Mouse (Mus musculus): ENCODE measurements at regions not wholly inside any gene's neighbourhood (a gene's known extent, or its start where the extent isn't known, plus 50 kb on each side); places are given as distances from the start of the nearest gene placed in this dataset.

- no peak for TF ChIP-seq POLR2A (IDR thresholded peaks at IDR 0.05; ENCODE audit: low read depth, low read length)
- Histone ChIP-seq H3K9me3 (replicated peaks; ENCODE audit: low read length) (no peaks in the 10 kb centered on the region), H3K9ac (ENCODE audit: insufficient read depth, low read depth) (no peak overlapping the region), H3K36me3 (replicated peaks in 1 of 2; ENCODE audit: control insufficient read depth in 1 of 2, insufficient read depth in 1 of 2, low read length in 1 of 2) (no peaks in the 10 kb centered on the region), H3K4me1 (ENCODE audit: control insufficient read depth in 1 of 2, insufficient read depth in 2 of 2) (no peaks in the 10 kb centered on the region), H3K4me2 (ENCODE audit: insufficient read depth, low read depth, poor library complexity, severe bottlenecking) (no peak overlapping the region), H3K79me2 (replicated peaks; ENCODE audit: control insufficient read depth, extremely low read depth, insufficient read depth, poor library complexity, severe bottlenecking) (no peaks in the 10 kb centered on the region), H3K4me3 (replicated peaks in 1 of 3; ENCODE audit: low read depth in 2 of 3, low read length in 2 of 3, poor library complexity in 1 of 3) (no peak overlapping the region), H3K27ac (ENCODE audit: insufficient read depth, low read depth) (no peak overlapping the region), H3K27me3 (replicated peaks) (no peaks in the 10 kb centered on the region)
- dilution Hi-C loops (cut with MboI; ENCODE audit: extremely low pct_ligation_motif_present, extremely low pct_unique_long_range_greater_than_20kb, low sequenced_read_pairs) (no loop called here), in situ Hi-C loops (cut with MboI; ENCODE audit: low pct_ligation_motif_present, low pct_unique_long_range_greater_than_20kb, low sequenced_read_pairs) (no loop called here)
- DNase-seq (ENCODE audit: extremely low read depth), result no peak
Measured at GRCm38 (mm10) chr10:46123795-46124194, 546.2 kb downstream of the Hace1 start.

GRCm38 (mm10) chr10:46135120-46135748 lies 557.6 kb downstream of the Hace1 start:
- Histone ChIP-seq H3K4me3 (replicated peaks in 1 of 3; ENCODE audit: low read depth in 2 of 3, low read length in 2 of 3, poor library complexity in 1 of 3) (no peak overlapping the region), H3K4me2 (ENCODE audit: insufficient read depth, low read depth, poor library complexity, severe bottlenecking) (no peak overlapping the region), H3K79me2 (replicated peaks; ENCODE audit: control insufficient read depth, extremely low read depth, insufficient read depth, poor library complexity, severe bottlenecking) (no peaks in the 10 kb centered on the region), H3K36me3 (replicated peaks in 1 of 2; ENCODE audit: control insufficient read depth in 1 of 2, insufficient read depth in 1 of 2, low read length in 1 of 2) (no peaks in the 10 kb centered on the region), H3K27ac (ENCODE audit: insufficient read depth, low read depth) (no peak overlapping the region), H3K4me1 (ENCODE audit: control insufficient read depth in 1 of 2, insufficient read depth in 2 of 2) (no peaks in the 10 kb centered on the region; a peak in 1 of 4 replicates), H3K9me3 (replicated peaks; ENCODE audit: low read length) (no peaks in the 10 kb centered on the region), H3K27me3 (replicated peaks) (no peaks in the 10 kb centered on the region), H3K9ac (ENCODE audit: insufficient read depth, low read depth) (no peak overlapping the region)
- in situ Hi-C loops (cut with MboI; ENCODE audit: low pct_ligation_motif_present, low pct_unique_long_range_greater_than_20kb, low sequenced_read_pairs), result no loop called here
- DNase-seq (ENCODE audit: extremely low read depth), result no peak
- dilution Hi-C loops (cut with MboI; ENCODE audit: extremely low pct_ligation_motif_present, extremely low pct_unique_long_range_greater_than_20kb, low sequenced_read_pairs), result no loop called here
- TF ChIP-seq ZKSCAN1 (IDR thresholded peaks at IDR 0.05; ENCODE audit: borderline replicate concordance, low read depth, low read length) (no peak), TBP (conservative IDR thresholded peaks at IDR 0.05; ENCODE audit: low read depth, low read length) (no peak), E2F4 (IDR thresholded peaks at IDR 0.05; ENCODE audit: insufficient replicate concordance, low read depth, low read length) (no peak)

- in situ Hi-C loops (cut with MboI; ENCODE audit: low pct_ligation_motif_present, low pct_unique_long_range_greater_than_20kb, low sequenced_read_pairs) (no loop called here), dilution Hi-C loops (cut with MboI; ENCODE audit: extremely low pct_ligation_motif_present, extremely low pct_unique_long_range_greater_than_20kb, low sequenced_read_pairs) (no loop called here)
- H3K79me2 ChIP-seq (replicated peaks; ENCODE audit: control insufficient read depth, extremely low read depth, insufficient read depth, poor library complexity, severe bottlenecking), result no peaks in the 10 kb centered on the region
- no peak for TF ChIP-seq ELF1 (IDR thresholded peaks at IDR 0.05; ENCODE audit: low read depth, low read length)
- no peak for TF ChIP-seq MXI1 (IDR thresholded peaks at IDR 0.05; ENCODE audit: low read depth, low read length)
- TF ChIP-seq ZMIZ1 (IDR thresholded peaks at IDR 0.05; ENCODE audit: low read depth, low read length), result no peak
- no peak for TF ChIP-seq CTCF (conservative IDR thresholded peaks at IDR 0.05 in 1 of 2, IDR thresholded peaks at IDR 0.05 in 1 of 2; ENCODE audit: low read depth in 2 of 2, low read length in 2 of 2)
- no peak for TF ChIP-seq POLR2A (IDR thresholded peaks at IDR 0.05; ENCODE audit: low read depth, low read length)
- TF ChIP-seq HCFC1 (IDR thresholded peaks at IDR 0.05; ENCODE audit: low read depth, low read length), result no peak
- TF ChIP-seq IRF4 (IDR thresholded peaks at IDR 0.05; ENCODE audit: low read depth, low read length), result no peak
- no peak for TF ChIP-seq USF2 (conservative IDR thresholded peaks at IDR 0.05; ENCODE audit: low read depth, low read length)
- no peak for TF ChIP-seq MAX (IDR thresholded peaks at IDR 0.05; ENCODE audit: low read length)
- TF ChIP-seq UBTF (IDR thresholded peaks at IDR 0.05; ENCODE audit: low read depth, low read length), result no peak
- TF ChIP-seq MYC (IDR thresholded peaks at IDR 0.05; ENCODE audit: low read depth, low read length), result no peak
- no peak for TF ChIP-seq ETS1 (conservative IDR thresholded peaks at IDR 0.05; ENCODE audit: low read depth, low read length)
- TF ChIP-seq CHD2 (IDR thresholded peaks at IDR 0.05; ENCODE audit: low read length), result no peak
- no peak for TF ChIP-seq MEF2A (IDR thresholded peaks at IDR 0.05; ENCODE audit: borderline replicate concordance, low read depth, low read length)
- no peak for TF ChIP-seq ZNF384 (IDR thresholded peaks at IDR 0.05; ENCODE audit: low read depth, low read length)
- H3K36me3 ChIP-seq (replicated peaks in 1 of 2; ENCODE audit: control insufficient read depth in 1 of 2, insufficient read depth in 1 of 2, low read length in 1 of 2), result no peaks in the 10 kb centered on the region
- H3K4me3 ChIP-seq (replicated peaks in 1 of 3; ENCODE audit: low read depth in 2 of 3, low read length in 2 of 3, poor library complexity in 1 of 3), result no peak overlapping the region
- H3K27me3 ChIP-seq (replicated peaks), result no peaks in the 10 kb centered on the region
- no peak overlapping the region for H3K27ac ChIP-seq (ENCODE audit: insufficient read depth, low read depth)
- no peak overlapping the region for H3K4me2 ChIP-seq (ENCODE audit: insufficient read depth, low read depth, poor library complexity, severe bottlenecking)
- 0 out of 4 replicates have a peak, but pooled peaks cover 0 to 5% of the 10 kb centered on the region in 2 experiments for H3K4me1 ChIP-seq (ENCODE audit: control insufficient read depth in 1 of 2, insufficient read depth in 2 of 2)
- no peak overlapping the region for H3K9ac ChIP-seq (ENCODE audit: insufficient read depth, low read depth)
- H3K9me3 ChIP-seq (replicated peaks; ENCODE audit: low read length), result no peaks in the 10 kb centered on the region
- DNase-seq (ENCODE audit: extremely low read depth), result no peak
Measured at GRCm38 (mm10) chr10:46174035-46174434, 596.4 kb downstream of the Hace1 start.
